Mouse (Mus musculus): Measurements from ENCODE around the gene Larp6. TPM values are rescaled to one million over a fixed set of nuclear protein-coding genes. Genes with fewer than 3 reads are reported as not detected.
A peak's percentile ranks its signal among the peaks of the same experiment; 100 is the strongest.

Larp6 gene
- polyA plus RNA-seq, 1 experiment from 2014 or later: 1.8 TPM

DNA sequence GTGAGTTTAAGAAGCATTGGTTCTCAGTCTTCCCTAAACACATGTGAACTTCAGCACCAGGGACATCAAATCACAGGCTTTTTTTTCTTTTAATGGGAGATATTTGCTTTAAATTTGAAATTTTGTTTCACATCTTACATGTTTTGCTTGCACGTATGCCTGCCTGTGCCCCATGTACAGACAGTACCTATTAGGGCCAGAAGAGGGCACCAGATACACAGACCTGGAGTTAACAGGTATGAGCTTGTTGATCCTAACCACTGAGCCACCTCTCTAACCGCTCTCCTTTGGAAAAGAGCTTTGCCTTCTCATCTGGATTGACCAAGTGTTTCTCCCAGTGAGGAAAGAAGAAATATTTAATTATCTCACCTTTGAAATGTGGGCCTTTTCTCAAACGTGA lies 5.5 kb downstream of the Larp6 start:
- Histone ChIP-seq H3K4me1 (replicated peaks) (0 out of 2 replicates have a peak, but pooled peaks cover 3% of the 10 kb centered on the region), H3K27ac (no peak overlapping the region), H3K36me3 (no peaks in the 10 kb centered on the region), H3K9me3 (no peaks in the 10 kb centered on the region), H3K4me3 (replicated peaks) (no peak overlapping the region), H3K9ac (no peak overlapping the region), H3K27me3 (replicated peaks) (0 out of 2 replicates have a peak, but pooled peaks cover 2% of the 10 kb centered on the region), H3K4me2 (replicated peaks) (no peak overlapping the region)
- ATAC-seq: no peak
- 52% methylated on average over 3 of the region's 3 CpGs for WGBS

DNA sequence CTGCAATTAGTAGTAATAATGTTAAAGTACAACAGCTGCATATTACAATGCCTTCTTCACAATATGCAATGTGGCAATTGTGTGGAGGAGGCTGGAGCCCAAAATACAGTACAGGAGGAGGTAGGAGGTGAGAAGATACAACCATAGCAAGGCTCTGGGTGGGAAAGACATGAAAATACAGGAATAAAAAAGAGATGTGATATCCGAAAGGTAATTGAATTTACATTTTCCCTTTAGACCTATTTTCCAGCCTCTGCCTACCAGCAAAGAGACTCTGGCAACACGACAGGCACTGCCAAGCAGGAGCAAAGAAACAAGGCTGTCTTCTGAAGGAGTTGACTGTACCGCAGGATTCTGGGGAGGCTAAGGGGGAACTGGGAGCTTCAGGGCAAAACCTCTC lies 6.9 kb downstream of the Larp6 start:
- Histone ChIP-seq H3K4me1 (replicated peaks) (no peaks in the 10 kb centered on the region), H3K9me3 (no peaks in the 10 kb centered on the region), H3K27ac (no peak overlapping the region), H3K4me2 (replicated peaks) (no peak overlapping the region), H3K36me3 (no peaks in the 10 kb centered on the region), H3K4me3 (replicated peaks) (no peak overlapping the region), H3K27me3 (replicated peaks) (no peaks in the 10 kb centered on the region), H3K9ac (no peak overlapping the region)
- no peak for ATAC-seq
- 79% methylated on average over 3 of the region's 3 CpGs for WGBS

DNA sequence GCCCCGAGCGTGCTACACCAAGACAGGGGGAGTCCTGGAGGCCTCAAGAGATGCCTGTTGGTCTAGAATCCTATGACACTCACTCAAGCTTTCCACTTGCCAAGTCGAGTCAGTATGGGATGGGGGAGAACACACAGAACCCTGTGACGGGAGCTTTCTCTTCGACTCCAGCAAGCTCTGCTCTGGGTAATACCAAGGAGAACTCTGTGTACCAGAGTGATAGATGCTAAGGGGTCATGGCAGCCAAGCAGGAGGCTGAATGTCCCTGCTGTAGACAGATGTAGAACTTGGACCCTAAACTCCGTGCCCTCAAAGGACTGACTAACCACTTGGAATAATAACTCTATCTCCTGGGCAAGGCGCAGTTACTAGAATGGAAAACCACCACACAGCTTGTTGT lies 12.2 kb downstream of the Larp6 start:
- WGBS: 85% methylated on average over 7 of the region's 7 CpGs
- H3K4me3 ChIP-seq (replicated peaks): no peak overlapping the region

GRCm38 (mm10) chr9:60734321-60734720 lies 21.5 kb downstream of the Larp6 start:
- Histone ChIP-seq H3K27me3 (replicated peaks) (no peaks in the 10 kb centered on the region), H3K9me3 (no peaks in the 10 kb centered on the region), H3K4me1 (replicated peaks) (no peaks in the 10 kb centered on the region), H3K27ac (no peak overlapping the region), H3K4me3 (replicated peaks) (no peak overlapping the region), H3K36me3 (0 out of 2 replicates have a peak, but pooled peaks cover 4% of the 10 kb centered on the region), H3K4me2 (replicated peaks) (no peak overlapping the region), H3K9ac (no peak overlapping the region)
- no peak for ATAC-seq
- WGBS: 83% methylated on average over 2 of the region's 2 CpGs

More for the DNA sequence above, 12.2 kb downstream of the Larp6 start:
- Histone ChIP-seq H3K27ac (no peak overlapping the region), H3K36me3 (no peaks in the 10 kb centered on the region), H3K4me2 (replicated peaks) (no peak overlapping the region), H3K27me3 (replicated peaks) (no peaks in the 10 kb centered on the region), H3K9ac (no peak overlapping the region), H3K4me1 (replicated peaks) (no peaks in the 10 kb centered on the region), H3K9me3 (no peaks in the 10 kb centered on the region)
- no peak for ATAC-seq

GRCm38 (mm10) chr9:60739126-60739525 lies 26.3 kb downstream of the Larp6 start:
- no peak overlapping the region for H3K4me2 ChIP-seq (replicated peaks)
- H3K4me3 ChIP-seq (replicated peaks): no peak overlapping the region
- no peak overlapping the region for H3K27ac ChIP-seq
- 0 out of 2 replicates have a peak, but pooled peaks cover 4% of the 10 kb centered on the region for H3K36me3 ChIP-seq
- no peak overlapping the region for H3K9ac ChIP-seq
- H3K4me1 ChIP-seq (replicated peaks): peaks cover 10% of the 10 kb centered on the region; the same call in 1 of the 2 replicates
- no peaks in the 10 kb centered on the region for H3K27me3 ChIP-seq (replicated peaks)
- ATAC-seq: no peak
- 92% methylated on average over 5 of the region's 5 CpGs for WGBS
- no peaks in the 10 kb centered on the region for H3K9me3 ChIP-seq

DNA sequence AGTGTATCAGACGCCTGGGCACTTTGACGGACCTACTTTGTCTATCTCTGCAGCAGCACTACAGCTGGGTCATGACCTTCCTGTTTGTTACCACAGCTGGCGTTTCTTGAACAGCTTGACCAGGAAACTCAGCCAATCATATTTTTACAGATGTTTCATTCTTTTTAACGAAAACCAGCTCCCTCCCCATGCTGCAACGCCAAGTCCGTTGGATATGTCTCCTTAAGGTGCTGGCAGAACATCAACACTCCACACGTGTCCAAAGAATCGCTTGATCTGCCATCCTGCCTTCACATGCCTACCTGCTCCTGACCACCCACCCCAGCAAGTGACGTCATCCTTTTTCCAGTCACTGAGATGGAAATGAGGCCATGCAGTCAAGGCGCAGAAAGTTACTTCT lies 28.6 kb downstream of the Larp6 start:
- no peak overlapping the region for H3K27ac ChIP-seq
- WGBS: 59% methylated on average over 10 of the region's 10 CpGs
- H3K9me3 ChIP-seq: no peaks in the 10 kb centered on the region
- ATAC-seq: no peak
- H3K4me3 ChIP-seq (replicated peaks): no peak overlapping the region
- peaks cover 10% of the 10 kb centered on the region; the same call in 1 of the 2 replicates for H3K4me1 ChIP-seq (replicated peaks)
- H3K27me3 ChIP-seq (replicated peaks): no peaks in the 10 kb centered on the region
- H3K9ac ChIP-seq: no peak overlapping the region
- 0 out of 2 replicates have a peak, but pooled peaks cover 4% of the 10 kb centered on the region for H3K36me3 ChIP-seq
- no peak overlapping the region for H3K4me2 ChIP-seq (replicated peaks)

DNA sequence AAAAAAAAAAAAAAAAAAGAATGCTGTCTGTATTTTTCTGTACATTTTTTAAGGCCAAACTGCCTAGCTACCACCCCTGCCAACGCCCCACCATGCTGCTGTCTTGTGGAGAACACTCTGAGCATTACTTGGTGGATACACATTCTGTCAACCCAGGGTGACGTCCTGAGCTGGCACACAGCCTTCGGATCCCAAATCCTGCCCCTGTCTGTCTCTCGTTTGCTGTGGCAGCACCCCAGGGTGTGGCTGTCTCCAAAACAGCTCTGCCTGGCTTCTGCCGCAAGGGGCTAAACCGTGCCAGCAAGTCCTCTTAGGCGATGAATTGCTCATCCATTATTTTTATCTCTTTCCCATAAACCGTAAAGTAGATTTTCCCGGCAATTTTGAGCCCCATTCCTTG lies 29.7 kb downstream of the Larp6 start:
- no peak for ATAC-seq
- WGBS: 59% methylated on average over 9 of the region's 9 CpGs
- H3K9ac ChIP-seq: no peak overlapping the region
- H3K9me3 ChIP-seq: no peaks in the 10 kb centered on the region
- peaks cover 17% of the 10 kb centered on the region; the same call in 1 of the 2 replicates for H3K4me1 ChIP-seq (replicated peaks)
- no peak overlapping the region for H3K4me3 ChIP-seq (replicated peaks)
- 0 out of 2 replicates have a peak, but pooled peaks cover 1% of the 10 kb centered on the region for H3K36me3 ChIP-seq
- no peaks in the 10 kb centered on the region for H3K27me3 ChIP-seq (replicated peaks)
- H3K27ac ChIP-seq: no peak overlapping the region
- peak overlapping the region; percentile 53 for H3K4me2 ChIP-seq (replicated peaks)

GRCm38 (mm10) chr9:60743180-60743900 lies 30.6 kb downstream of the Larp6 start:
- Histone ChIP-seq H3K9me3 (no peaks in the 10 kb centered on the region), H3K4me3 (replicated peaks) (peak overlapping the region; percentile 6; the same call in 1 of the 2 replicates), H3K27me3 (replicated peaks) (no peaks in the 10 kb centered on the region), H3K9ac (no peak overlapping the region), H3K4me1 (replicated peaks) (peaks cover 17% of the 10 kb centered on the region; the same call in 1 of the 2 replicates), H3K4me2 (replicated peaks) (peak overlapping the region; percentile 53), H3K36me3 (no peaks in the 10 kb centered on the region), H3K27ac (peak overlapping the region; percentile 23; the same call in 1 of the 2 replicates)
- WGBS: 32% methylated on average over 17 of the region's 17 CpGs
- ATAC-seq: peak; percentile 61; the same call in 1 of the 2 replicates

DNA sequence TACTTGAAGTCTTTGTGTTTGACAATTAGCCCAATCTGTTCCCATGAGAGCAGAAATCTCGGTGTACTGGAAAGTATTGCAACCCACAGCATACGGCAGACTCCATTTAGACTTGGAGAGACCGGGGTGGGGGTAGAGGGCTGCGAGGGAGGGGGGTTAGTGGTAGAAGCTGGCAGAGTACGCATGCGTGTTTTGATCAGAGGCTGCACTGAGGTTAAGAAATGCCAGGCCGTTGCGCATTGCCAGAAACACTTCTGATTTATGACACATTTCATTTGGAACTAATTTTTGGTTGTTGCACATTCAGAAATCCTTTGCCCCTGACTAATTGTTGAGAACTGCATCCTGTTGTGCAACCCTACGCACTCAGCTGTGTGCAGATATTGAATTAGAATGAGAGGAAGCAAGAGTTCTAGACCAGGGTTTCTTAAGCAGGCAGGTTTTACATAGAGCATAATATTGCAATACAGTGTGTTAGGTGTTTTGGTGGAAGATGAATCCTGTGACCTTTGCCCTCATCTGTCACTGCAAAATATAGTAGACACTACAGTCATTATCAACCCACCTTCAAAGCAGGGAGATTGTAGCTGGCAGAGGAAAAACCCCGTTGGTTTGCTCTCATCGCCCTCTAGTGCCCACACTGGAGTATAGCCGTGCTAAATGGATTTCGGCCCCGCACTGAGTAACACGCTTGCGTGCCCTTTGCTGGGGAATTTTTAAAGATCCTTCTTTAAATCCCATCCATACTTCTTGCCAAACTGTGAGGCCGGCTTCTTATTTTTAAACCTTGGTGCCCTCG lies 31.6 kb downstream of the Larp6 start:
- 48% methylated on average over 18 of the region's 18 CpGs for WGBS

DNA sequence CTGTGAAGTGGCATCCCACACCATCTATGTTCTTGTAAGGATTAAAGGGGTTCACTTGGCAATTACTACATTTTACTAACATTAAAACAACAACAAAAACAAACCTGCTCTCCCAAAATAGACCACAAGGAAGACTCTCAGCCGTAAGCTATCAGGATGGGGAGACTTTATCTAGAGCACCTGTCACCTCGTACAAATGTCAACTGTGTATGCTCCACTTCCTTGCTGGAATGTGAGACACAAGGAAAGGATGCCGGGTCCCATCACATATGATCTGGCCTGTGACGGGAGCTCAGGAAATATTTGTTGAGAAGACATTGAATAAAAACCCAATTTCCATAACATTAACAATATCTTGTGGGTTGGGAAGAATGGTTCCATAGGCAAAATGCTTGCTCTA lies 32.2 kb downstream of the Larp6 start:
- Histone ChIP-seq H3K4me2 (replicated peaks) (no peak overlapping the region), H3K36me3 (no peaks in the 10 kb centered on the region), H3K9me3 (no peaks in the 10 kb centered on the region), H3K27me3 (replicated peaks) (no peaks in the 10 kb centered on the region), H3K9ac (no peak overlapping the region), H3K27ac (no peak overlapping the region), H3K4me3 (replicated peaks) (no peak overlapping the region), H3K4me1 (replicated peaks) (peaks cover 17% of the 10 kb centered on the region; the same call in 1 of the 2 replicates)
- 66% methylated on average over 4 of the region's 4 CpGs for WGBS
- ATAC-seq: no peak

More for the DNA sequence above, 31.6 kb downstream of the Larp6 start:
- no peak overlapping the region for H3K4me3 ChIP-seq (replicated peaks)
- no peak for ATAC-seq
- H3K4me2 ChIP-seq (replicated peaks): no peak overlapping the region
- no peaks in the 10 kb centered on the region for H3K27me3 ChIP-seq (replicated peaks)
- H3K36me3 ChIP-seq: no peaks in the 10 kb centered on the region
- H3K27ac ChIP-seq: no peak overlapping the region
- H3K9me3 ChIP-seq: no peaks in the 10 kb centered on the region
- H3K9ac ChIP-seq: no peak overlapping the region
- peaks cover 17% of the 10 kb centered on the region; the same call in 1 of the 2 replicates for H3K4me1 ChIP-seq (replicated peaks)

DNA sequence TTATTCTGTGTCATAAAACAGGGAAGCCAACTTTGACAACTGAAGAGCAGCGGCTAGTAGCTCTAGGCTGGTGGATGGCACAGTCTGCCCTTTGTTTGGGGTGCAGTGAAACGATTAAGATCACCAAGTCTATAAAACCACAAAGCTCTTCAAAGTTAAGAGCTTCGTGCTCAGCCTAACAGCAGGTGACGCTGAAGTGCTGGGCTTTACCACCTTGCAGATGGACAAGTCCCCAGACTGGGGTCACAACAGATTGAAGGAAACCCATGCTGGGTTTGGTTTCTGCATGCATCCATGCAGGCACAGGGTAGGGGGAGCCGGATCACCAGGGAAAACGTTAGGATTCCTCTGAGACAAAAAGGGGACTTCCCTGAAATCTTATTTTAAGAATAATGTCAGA lies 33.8 kb downstream of the Larp6 start:
- peak; percentile 27; the same call in 1 of the 2 replicates for ATAC-seq
- Histone ChIP-seq H3K4me3 (replicated peaks) (no peak overlapping the region), H3K4me1 (replicated peaks) (peaks cover 17% of the 10 kb centered on the region; the same call in 1 of the 2 replicates), H3K4me2 (replicated peaks) (no peak overlapping the region), H3K9ac (no peak overlapping the region), H3K27me3 (replicated peaks) (no peaks in the 10 kb centered on the region), H3K36me3 (no peaks in the 10 kb centered on the region), H3K27ac (0 out of 2 replicates have a peak overlapping the region, but pooled peaks have one; percentile 3), H3K9me3 (no peaks in the 10 kb centered on the region)
- whole genome bisulfite sequencing: 38% methylated on average over 6 of the region's 6 CpGs

DNA sequence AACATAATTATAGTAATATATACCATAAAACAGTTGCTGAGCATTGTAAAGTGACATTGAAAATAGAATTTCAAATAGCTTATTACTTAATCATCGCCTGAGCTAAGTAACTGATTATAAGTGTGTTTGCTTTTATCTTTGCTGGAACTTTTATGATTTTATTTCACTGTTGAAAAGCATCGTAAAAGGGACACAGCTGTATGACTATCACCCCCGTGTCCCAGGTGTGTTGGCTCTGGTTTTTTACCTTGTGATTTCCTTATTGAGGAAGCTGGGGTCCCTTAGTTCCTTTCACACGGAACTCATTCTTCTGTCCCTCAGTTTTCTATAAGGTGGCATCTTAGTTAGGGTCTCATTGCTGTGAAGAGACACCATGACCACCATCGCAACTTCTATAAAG lies 34.9 kb downstream of the Larp6 start:
- Histone ChIP-seq H3K4me3 (replicated peaks) (no peak overlapping the region), H3K36me3 (no peaks in the 10 kb centered on the region), H3K27me3 (replicated peaks) (no peaks in the 10 kb centered on the region), H3K9me3 (no peaks in the 10 kb centered on the region), H3K4me2 (replicated peaks) (no peak overlapping the region), H3K9ac (no peak overlapping the region), H3K4me1 (replicated peaks) (peaks cover 15% of the 10 kb centered on the region; the same call in 1 of the 2 replicates), H3K27ac (peak overlapping the region; percentile 54)
- ATAC-seq: peak; percentile 27; the same call in 1 of the 2 replicates
- WGBS: 63% methylated on average over 5 of the region's 5 CpGs
